Mouse (Mus musculus): ENCODE measurements around the gene Nckap5. TPM values are rescaled to one million over a fixed set of nuclear protein-coding genes. Genes with fewer than 3 reads are reported as not detected.

Gene Nckap5
- total and polyA plus RNA-seq, 2 experiments: 0.37 to 0.70 TPM

DNA sequence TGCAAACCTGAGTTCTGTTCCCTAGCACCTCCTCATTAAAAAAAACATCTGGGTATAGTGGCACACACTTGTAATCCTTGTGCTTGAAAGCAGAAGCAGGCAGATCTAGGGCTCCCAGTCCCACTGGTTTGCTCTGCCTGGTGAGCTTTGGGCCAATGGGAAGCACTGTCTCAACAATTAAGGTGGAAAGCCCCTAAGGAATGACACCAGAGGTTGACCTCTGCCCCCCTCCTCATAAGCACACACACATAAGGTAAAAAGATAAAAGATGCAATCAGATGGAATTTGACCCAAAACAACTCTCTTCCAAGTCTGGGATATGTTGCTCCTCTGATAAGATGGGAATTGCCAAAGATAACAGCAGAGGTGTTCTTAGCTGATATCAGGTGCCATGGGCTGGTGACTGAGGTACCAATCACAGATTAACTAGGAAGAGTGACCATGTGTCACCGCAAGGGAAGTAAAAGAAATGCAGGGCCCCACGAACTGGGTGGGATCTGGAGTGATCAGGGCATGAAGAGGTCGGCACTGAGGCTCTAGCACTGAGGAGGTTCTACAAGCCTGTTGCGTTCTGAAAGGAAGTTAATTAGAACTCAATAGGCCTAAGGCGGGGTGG, 110.8 kb downstream of the Nckap5 start:
- no peaks in the 10 kb centered on the region for H3K36me3 ChIP-seq (ENCODE audit: control insufficient read depth, insufficient read depth, low read length)
- DNase-seq (ENCODE audit: extremely low read depth, low read depth, low spot score): no peak
- 51% methylated on average over 5 of the region's 5 CpGs for WGBS
- H3K4me1 ChIP-seq (ENCODE audit: control insufficient read depth, insufficient read depth, low read length): no peaks in the 10 kb centered on the region
- no peak for TF ChIP-seq CTCF (IDR thresholded peaks at IDR 0.05; ENCODE audit: low read depth, low read length)
- TF ChIP-seq POLR2A (IDR thresholded peaks at IDR 0.05; ENCODE audit: extremely low read depth, insufficient read depth, low read length): no peak
- no peak overlapping the region for H3K9ac ChIP-seq (ENCODE audit: low read depth, low read length)
- no peak overlapping the region for H3K4me3 ChIP-seq (ENCODE audit: insufficient read depth, low read depth, low read length)
- peaks cover 2% of the 10 kb centered on the region for H3K27me3 ChIP-seq (ENCODE audit: control insufficient read depth, insufficient read depth, low read length)
- H3K79me2 ChIP-seq (ENCODE audit: control insufficient read depth, insufficient read depth, low read length): no peaks in the 10 kb centered on the region
- H3K27ac ChIP-seq (replicated peaks; ENCODE audit: insufficient read depth, low read depth, low read length): no peak overlapping the region

DNA sequence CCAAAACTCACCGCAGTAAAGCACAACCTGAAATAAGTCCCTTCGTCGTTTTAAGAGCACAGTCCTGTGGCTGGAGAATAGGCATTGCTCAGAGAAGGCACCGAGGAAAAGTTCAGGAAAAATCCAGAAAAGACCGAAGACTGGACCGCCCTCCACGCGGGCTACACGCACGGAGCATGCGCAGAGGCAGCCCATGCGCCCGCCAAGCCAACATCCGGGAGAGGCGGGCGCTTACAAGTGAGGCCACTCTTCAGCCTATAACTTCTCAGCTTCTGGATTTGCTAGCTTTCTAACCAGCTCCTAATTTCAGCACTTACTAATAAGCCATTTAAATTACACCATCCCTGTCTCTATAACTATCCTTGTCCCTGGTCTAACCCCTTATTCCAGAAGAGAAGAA, 124.0 kb downstream of the Nckap5 start:
- 95% methylated on average over 16 of the region's 16 CpGs for WGBS
- H3K9ac ChIP-seq (ENCODE audit: low read depth, low read length): no peak overlapping the region
- H3K79me2 ChIP-seq (ENCODE audit: control insufficient read depth, insufficient read depth, low read length): no peaks in the 10 kb centered on the region
- DNase-seq (ENCODE audit: extremely low read depth, low read depth, low spot score): no peak
- H3K4me3 ChIP-seq (ENCODE audit: insufficient read depth, low read depth, low read length): no peak overlapping the region
- H3K4me1 ChIP-seq (ENCODE audit: control insufficient read depth, insufficient read depth, low read length): no peaks in the 10 kb centered on the region
- H3K36me3 ChIP-seq (ENCODE audit: control insufficient read depth, insufficient read depth, low read length): no peaks in the 10 kb centered on the region
- TF ChIP-seq POLR2A (IDR thresholded peaks at IDR 0.05; ENCODE audit: extremely low read depth, insufficient read depth, low read length) (no peak), CTCF (IDR thresholded peaks at IDR 0.05; ENCODE audit: low read depth, low read length) (no peak)
- H3K27ac ChIP-seq (replicated peaks; ENCODE audit: insufficient read depth, low read depth, low read length): no peak overlapping the region
- H3K27me3 ChIP-seq (ENCODE audit: control insufficient read depth, insufficient read depth, low read length): no peaks in the 10 kb centered on the region

DNA sequence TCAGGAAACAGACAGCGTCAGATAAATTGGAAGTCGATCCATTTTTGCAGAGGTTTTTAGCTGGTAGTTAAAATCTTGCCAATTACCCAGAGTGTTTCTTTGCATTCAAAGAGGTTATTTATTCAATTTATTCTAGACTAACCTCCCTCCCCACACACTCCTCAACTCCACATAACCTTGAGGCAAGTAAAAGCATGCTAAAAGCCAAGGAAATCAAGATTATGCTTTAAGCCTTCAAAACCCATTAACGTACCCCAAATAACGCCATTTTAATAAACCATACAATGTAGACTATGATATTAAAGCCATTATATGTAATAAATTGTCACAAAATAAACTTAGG, 129.7 kb downstream of the Nckap5 start:
- Histone ChIP-seq H3K27ac (replicated peaks; ENCODE audit: insufficient read depth, low read depth, low read length) (no peak overlapping the region), H3K27me3 (ENCODE audit: control insufficient read depth, insufficient read depth, low read length) (no peaks in the 10 kb centered on the region), H3K36me3 (ENCODE audit: control insufficient read depth, insufficient read depth, low read length) (no peaks in the 10 kb centered on the region), H3K9ac (ENCODE audit: low read depth, low read length) (no peak overlapping the region), H3K4me3 (ENCODE audit: insufficient read depth, low read depth, low read length) (no peak overlapping the region), H3K4me1 (ENCODE audit: control insufficient read depth, insufficient read depth, low read length) (no peaks in the 10 kb centered on the region), H3K79me2 (ENCODE audit: control insufficient read depth, insufficient read depth, low read length) (no peaks in the 10 kb centered on the region)
- TF ChIP-seq POLR2A (IDR thresholded peaks at IDR 0.05; ENCODE audit: extremely low read depth, insufficient read depth, low read length) (no peak), CTCF (IDR thresholded peaks at IDR 0.05; ENCODE audit: low read depth, low read length) (no peak)
- no peak for DNase-seq (ENCODE audit: extremely low read depth, low read depth, low spot score)
- WGBS: 93% methylated on average over 4 of the region's 4 CpGs

DNA sequence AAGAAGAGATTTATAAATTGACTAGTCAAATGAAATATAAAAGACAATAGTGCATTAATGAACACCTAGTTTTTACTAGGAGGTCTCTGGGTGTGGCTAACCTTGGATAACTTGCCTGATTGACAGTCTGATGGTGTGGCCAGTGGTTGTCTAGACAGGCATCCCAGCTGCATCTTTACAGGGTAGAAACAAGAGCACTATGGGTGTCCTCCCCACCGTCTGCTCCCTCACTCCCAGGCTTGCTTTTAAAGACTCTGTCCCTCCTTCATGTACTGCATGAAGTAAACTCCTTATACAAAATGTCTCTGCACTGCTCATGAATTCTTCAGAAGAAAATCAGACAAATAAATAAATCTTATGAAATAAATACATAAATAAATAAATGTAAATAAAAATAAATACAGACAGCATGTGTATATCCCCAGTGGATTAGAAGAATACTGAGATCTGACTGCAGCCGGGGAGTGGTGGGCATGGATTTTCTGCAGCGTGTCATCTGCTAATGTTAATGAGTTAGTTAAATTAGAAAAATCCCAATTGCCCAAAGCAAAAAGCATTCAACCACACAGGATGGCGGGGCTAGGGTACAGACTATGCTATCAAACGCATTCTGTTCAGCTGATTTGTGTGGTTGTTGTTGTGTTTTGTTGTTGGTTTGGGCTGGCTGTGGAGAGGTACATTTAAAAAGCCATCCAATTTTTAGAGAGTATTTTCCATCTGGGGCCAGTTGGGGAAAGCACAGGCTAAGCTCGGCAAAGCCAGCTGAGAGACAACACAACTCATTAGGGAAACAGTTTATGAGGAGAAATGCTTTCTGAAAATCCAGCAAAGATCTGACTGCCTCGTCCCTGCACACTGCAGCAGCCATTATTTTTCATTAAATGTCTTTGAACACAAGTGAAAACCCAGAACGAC, 130.3 kb downstream of the Nckap5 start:
- Histone ChIP-seq H3K4me3 (ENCODE audit: insufficient read depth, low read depth, low read length) (no peak overlapping the region), H3K27me3 (ENCODE audit: control insufficient read depth, insufficient read depth, low read length) (no peaks in the 10 kb centered on the region), H3K79me2 (ENCODE audit: control insufficient read depth, insufficient read depth, low read length) (no peaks in the 10 kb centered on the region), H3K27ac (replicated peaks; ENCODE audit: insufficient read depth, low read depth, low read length) (no peak overlapping the region), H3K36me3 (ENCODE audit: control insufficient read depth, insufficient read depth, low read length) (no peaks in the 10 kb centered on the region), H3K4me1 (ENCODE audit: control insufficient read depth, insufficient read depth, low read length) (no peaks in the 10 kb centered on the region), H3K9ac (ENCODE audit: low read depth, low read length) (no peak overlapping the region)
- DNase-seq (ENCODE audit: extremely low read depth, low read depth, low spot score): no peak
- TF ChIP-seq POLR2A (IDR thresholded peaks at IDR 0.05; ENCODE audit: extremely low read depth, insufficient read depth, low read length) (no peak), CTCF (IDR thresholded peaks at IDR 0.05; ENCODE audit: low read depth, low read length) (no peak)
- WGBS: 82% methylated on average over 8 of the region's 8 CpGs

DNA sequence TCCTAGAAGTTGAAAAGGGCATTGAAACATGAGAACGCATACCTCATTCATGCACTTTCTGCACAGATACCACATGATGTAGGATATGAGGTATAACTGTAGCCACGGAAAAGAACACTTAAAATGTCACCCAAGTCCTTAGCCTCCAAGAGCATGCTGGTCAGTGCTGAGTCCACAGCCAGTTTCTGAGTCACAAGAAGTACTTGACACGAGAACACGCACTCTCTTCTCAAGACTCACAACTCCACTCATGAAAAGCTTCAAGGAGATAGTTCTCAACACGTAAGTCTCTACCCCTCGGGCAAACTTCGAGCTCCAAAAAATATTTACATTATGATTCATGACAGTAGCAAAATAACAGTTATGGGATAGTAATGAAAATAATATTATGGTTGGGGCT, 137.0 kb downstream of the Nckap5 start:
- DNase-seq (ENCODE audit: extremely low read depth, low read depth, low spot score): no peak
- H3K36me3 ChIP-seq (ENCODE audit: control insufficient read depth, insufficient read depth, low read length): no peaks in the 10 kb centered on the region
- WGBS: 92% methylated on average over 7 of the region's 7 CpGs
- H3K27me3 ChIP-seq (ENCODE audit: control insufficient read depth, insufficient read depth, low read length): no peaks in the 10 kb centered on the region
- no peaks in the 10 kb centered on the region for H3K4me1 ChIP-seq (ENCODE audit: control insufficient read depth, insufficient read depth, low read length)
- TF ChIP-seq POLR2A (IDR thresholded peaks at IDR 0.05; ENCODE audit: extremely low read depth, insufficient read depth, low read length) (no peak), CTCF (IDR thresholded peaks at IDR 0.05; ENCODE audit: low read depth, low read length) (no peak)
- H3K27ac ChIP-seq (replicated peaks; ENCODE audit: insufficient read depth, low read depth, low read length): no peak overlapping the region
- no peak overlapping the region for H3K9ac ChIP-seq (ENCODE audit: low read depth, low read length)
- H3K79me2 ChIP-seq (ENCODE audit: control insufficient read depth, insufficient read depth, low read length): no peaks in the 10 kb centered on the region
- H3K4me3 ChIP-seq (ENCODE audit: insufficient read depth, low read depth, low read length): no peak overlapping the region

DNA sequence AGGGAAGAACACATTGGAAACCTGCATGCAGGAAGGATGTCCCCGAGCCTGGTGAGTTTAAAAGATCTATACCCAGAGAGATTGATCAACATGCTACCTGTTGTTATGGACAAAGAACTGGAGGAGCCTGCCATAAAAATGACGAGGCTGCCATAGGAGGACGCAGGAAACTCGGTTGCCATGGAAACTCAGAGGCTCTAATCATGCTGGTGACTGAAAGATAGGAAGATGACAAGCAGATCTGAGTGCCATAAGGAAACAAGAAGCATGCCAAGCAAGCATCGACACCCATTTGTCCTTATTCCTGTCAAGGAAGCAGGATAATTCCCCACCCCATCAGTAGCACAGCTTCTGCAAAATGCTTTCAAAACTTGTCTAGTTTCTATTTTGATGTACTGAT, 142.0 kb downstream of the Nckap5 start:
- H3K4me3 ChIP-seq (ENCODE audit: insufficient read depth, low read depth, low read length): no peak overlapping the region
- no peaks in the 10 kb centered on the region for H3K4me1 ChIP-seq (ENCODE audit: control insufficient read depth, insufficient read depth, low read length)
- H3K27ac ChIP-seq (replicated peaks; ENCODE audit: insufficient read depth, low read depth, low read length): no peak overlapping the region
- TF ChIP-seq CTCF (IDR thresholded peaks at IDR 0.05; ENCODE audit: low read depth, low read length) (no peak), POLR2A (IDR thresholded peaks at IDR 0.05; ENCODE audit: extremely low read depth, insufficient read depth, low read length) (no peak)
- H3K9ac ChIP-seq (ENCODE audit: low read depth, low read length): no peak overlapping the region
- no peaks in the 10 kb centered on the region for H3K36me3 ChIP-seq (ENCODE audit: control insufficient read depth, insufficient read depth, low read length)
- WGBS: 72% methylated on average over 5 of the region's 5 CpGs
- DNase-seq (ENCODE audit: extremely low read depth, low read depth, low spot score): no peak
- no peaks in the 10 kb centered on the region for H3K79me2 ChIP-seq (ENCODE audit: control insufficient read depth, insufficient read depth, low read length)
- H3K27me3 ChIP-seq (ENCODE audit: control insufficient read depth, insufficient read depth, low read length): peaks cover 4% of the 10 kb centered on the region; the same call in 1 of the 2 replicates

Measured in liver, adult 2 months (tissue).